Mouse (Mus musculus): ENCODE measurements at regions not wholly inside any gene's neighbourhood (a gene's known extent, or its start where the extent isn't known, plus 50 kb on each side); places are given as distances from the start of the nearest gene placed in this dataset.

DNA sequence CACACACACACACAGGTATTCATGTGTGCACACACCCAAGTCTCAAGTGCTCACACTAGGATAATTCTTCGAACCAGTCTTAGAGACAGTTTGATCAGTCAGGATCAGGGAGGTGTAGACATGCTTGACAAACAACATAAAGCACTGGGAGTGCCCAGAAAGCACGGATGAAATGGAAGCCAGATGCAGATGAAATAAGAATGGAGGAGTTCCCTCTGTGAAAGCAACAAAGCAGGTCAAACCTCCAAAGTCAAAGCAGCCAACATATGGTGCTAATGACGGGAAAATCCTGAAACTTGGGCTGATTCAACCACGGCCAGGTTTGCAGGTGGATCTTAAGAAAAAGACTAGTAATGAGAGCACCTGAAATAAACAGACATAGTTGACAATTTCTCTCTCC is 544.0 kb upstream of the Mpdz start:
- TF ChIP-seq CTCF (IDR thresholded peaks at IDR 0.05; ENCODE audit: control insufficient read depth, insufficient read depth, insufficient read length), result no peak
- no peak for TF ChIP-seq MAX (IDR thresholded peaks at IDR 0.05)
- no peak for TF ChIP-seq USF1 (IDR thresholded peaks at IDR 0.05; ENCODE audit: low read depth)
- TF ChIP-seq CEBPB (IDR thresholded peaks at IDR 0.05; ENCODE audit: low read depth), result no peak
- TF ChIP-seq MYOD1 (IDR thresholded peaks at IDR 0.05; ENCODE audit: control insufficient read depth, insufficient read length, low read depth), result no peak
- TF ChIP-seq MYOG (IDR thresholded peaks at IDR 0.05; ENCODE audit: control insufficient read depth, extremely low read depth, insufficient read length), result no peak
- TF ChIP-seq FOSL1 (IDR thresholded peaks at IDR 0.05; ENCODE audit: insufficient read depth, low read length, poor library complexity, severe bottlenecking), result no peak
